Mouse (Mus musculus) ovary, adult 2 months (tissue): ENCODE data around the gene H2afb3. TPM values are rescaled to one million over a fixed set of nuclear protein-coding genes. Genes with fewer than 3 reads are reported as not detected.

Source experiments
- polyA plus RNA-seq: library from polyadenylated mRNA; depleted of rRNA; stranded (reverse); fragments of >200 nt; gene quantifications from 2 replicates; pipeline ENCODE4 v1.2.3, GENCODE M21; 2012; rRNA removed

The H2afb3 gene
- not detected in 2 replicates for polyA plus RNA-seq

GRCm38 (mm10) chrX:120312995-120313394 lies at the start of gene H2afb3:
TSS of gene H2afb3 (minus strand) at chrX:120313095.

GRCm38 (mm10) chrX:120290011-120290899 lies 22.6 kb downstream of the H2afb3 start, which contains the start of gene Pcdh11x:
TSS of gene Pcdh11x (plus strand) at chrX:120290259.

Other genes starting within 250 kb of the H2afb3 start
- 0.71 and 0.81 TPM in 2 replicates for gene Pcdh11x, start 22.8 kb downstream of the H2afb3 start, polyA plus RNA-seq